Mouse (Mus musculus) megakaryocyte, embryonic 14.5 days (primary cell): Measurements from ENCODE around the gene Ppp1r10.

ENCODE experiments used
- FLI1 ChIP-seq: IDR thresholded peaks from 2 replicates; pipeline ENCODE4 v1.6.1; 2012; ENCODE audit warnings: low read length, inconsistent platforms, mixed read lengths
- GATA1 ChIP-seq: IDR thresholded peaks from 3 replicates; pipeline ENCODE4 v1.6.1; 2012; ENCODE audit warnings: mixed read lengths, low read length, inconsistent platforms, borderline replicate concordance

GRCm38 (mm10) chr17:35917463-35918251, 1.4 kb downstream of the Ppp1r10 start:
- TF ChIP-seq GATA1 (no peak), FLI1 (no peak)
